Mouse (Mus musculus) intestine, postnatal 0 days (tissue): ENCODE data around the gene Bmp15. TPM values are rescaled to one million over a fixed set of nuclear protein-coding genes. Genes with fewer than 3 reads are reported as not detected.

Experiments used
- ATAC-seq: fragments of 200-750 bp; cut with Nextera tagmentation; 2 replicates; pipeline ENCODE4 v1.8.0; 2017; ENCODE audit warnings: mild to moderate bottlenecking, moderate TSS enrichment, moderate library complexity
- H3K27ac ChIP-seq: fragments of 300-500 bp; sonication (generic); 2 replicates; pipeline ENCODE4 v1.5.1; 2014; ENCODE audit warnings: mild to moderate bottlenecking, low read depth, low read length, moderate library complexity
- H3K27me3 ChIP-seq: fragments of 300-500 bp; sonication (generic); replicated peaks from 2 replicates; pipeline ENCODE4 v1.6.1; 2014; ENCODE audit warnings: low read length, mixed read lengths; ENCODE audit not compliant: control insufficient read depth, insufficient read depth
- H3K36me3 ChIP-seq: fragments of 300-500 bp; sonication (generic); 2 replicates; pipeline ENCODE4 v1.6.1; 2014; ENCODE audit warnings: mild to moderate bottlenecking, moderate library complexity; ENCODE audit not compliant: control insufficient read depth, insufficient read depth
- H3K4me1 ChIP-seq: fragments of 300-500 bp; sonication (generic); replicated peaks from 2 replicates; pipeline ENCODE4 v1.6.1; 2014; ENCODE audit warnings: antibody characterized with exemption, low read length, mixed read lengths; ENCODE audit not compliant: control insufficient read depth, insufficient read depth
- H3K4me2 ChIP-seq: fragments of 300-500 bp; sonication (generic); replicated peaks from 2 replicates; pipeline ENCODE4 v1.6.1; 2014; ENCODE audit warnings: low read depth, mild to moderate bottlenecking, moderate library complexity
- H3K4me3 ChIP-seq: fragments of 300-500 bp; sonication (generic); 2 replicates; pipeline ENCODE4 v1.5.1; 2014; ENCODE audit warnings: low read depth, low read length
- H3K9ac ChIP-seq: fragments of 300-500 bp; sonication (generic); 2 replicates; pipeline ENCODE4 v1.6.1; 2014; ENCODE audit warnings: mild to moderate bottlenecking, low read depth, low read length
- H3K9me3 ChIP-seq: fragments of 300-500 bp; sonication (generic); 2 replicates; pipeline ENCODE4 v1.6.1; 2016; ENCODE audit warnings: mixed run types; ENCODE audit not compliant: control insufficient read depth
- CTCF ChIP-seq: sonication (generic); IDR thresholded peaks from 2 replicates; pipeline ENCODE4 v1.5.1; 2016; ENCODE audit warnings: low read depth, mild to moderate bottlenecking, control low read depth, antibody characterized with exemption, moderate library complexity
- WGBS: fragments of 180-500 bp; shearing (Covaris S2); extraction: QIAGEN DNeasy Blood & Tissue Kit; methylation state at CpG from one replicate; pipeline ENCODE4 v1.1.7; 2014; 5-methylcytosine and 5-hydroxymethylcytosine counted together
- polyA plus RNA-seq: library from polyadenylated mRNA; unstranded; fragments of >200 nt; fragmentation: Nextera tagmentation; extraction: Ambion mirVana; gene quantifications from 2 replicates; pipeline ENCODE4 v1.2.1, GENCODE M21; 2015

The Bmp15 gene
- polyA plus RNA-seq, 1 experiment from 2014 or later: 0.04 TPM

GRCm38 (mm10) chrX:6317747-6318146 lies 2.8 kb downstream of the Bmp15 start:
- no peak for ATAC-seq
- Histone ChIP-seq H3K27me3 (no peaks in the 10 kb centered on the region), H3K27ac (no peak overlapping the region), H3K4me1 (no peaks in the 10 kb centered on the region), H3K9ac (no peak overlapping the region), H3K36me3 (no peaks in the 10 kb centered on the region), H3K4me2 (no peak overlapping the region), H3K4me3 (no peak overlapping the region), H3K9me3 (no peaks in the 10 kb centered on the region)
- TF ChIP-seq CTCF: no peak
- WGBS: 76% methylated on average over 1 of the region's 1 CpGs

Other genes with a start within 250 kb of the Bmp15 start
- gene AU022751, start 237.3 kb downstream of the Bmp15 start, polyA plus RNA-seq: not detected in 2 replicates
- 1.5 and 1.8 TPM in 2 replicates for gene Nudt10, start 147.7 kb downstream of the Bmp15 start, polyA plus RNA-seq
- 0.55 and 0.68 TPM in 2 replicates for gene Shroom4, start 79.1 kb upstream of the Bmp15 start, polyA plus RNA-seq